Mouse (Mus musculus) erythroblast, embryonic 14.5 days (primary cell): ENCODE measurements at regions not wholly inside any gene's neighbourhood (a gene's known extent, or its start where the extent isn't known, plus 50 kb on each side); places are given as distances from the start of the nearest gene placed in this dataset.

Experiments
- GATA1 ChIP-seq: IDR thresholded peaks from 2 replicates; pipeline ENCODE4 v1.6.1; 2012; ENCODE audit warnings: low read length, inconsistent platforms, mixed read lengths
- TAL1 ChIP-seq: IDR thresholded peaks from 3 replicates; pipeline ENCODE4 v1.6.1; 2012; ENCODE audit warnings: low read length, inconsistent platforms, mixed read lengths

DNA sequence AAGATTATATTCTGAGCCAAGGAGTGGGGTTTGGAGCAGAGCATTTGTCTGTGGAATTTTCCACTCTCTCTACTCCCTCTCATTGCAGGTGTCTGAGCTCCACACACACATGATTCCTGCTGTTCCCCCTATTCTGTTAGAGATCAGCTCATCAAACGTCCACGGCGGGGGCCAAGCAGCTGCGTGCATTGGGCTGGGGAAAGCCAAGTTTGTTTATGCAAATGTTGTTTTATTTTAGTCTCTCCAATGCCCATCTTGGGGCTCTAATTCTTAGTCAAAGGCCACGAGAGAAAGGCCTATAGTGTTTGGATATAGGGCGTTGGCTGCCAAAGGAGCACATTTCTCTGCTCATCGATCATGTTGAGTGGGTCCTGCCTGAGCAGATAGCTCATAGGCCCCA, 234.6 kb downstream of the Eipr1 start:
- TF ChIP-seq GATA1, result no peak
- TF ChIP-seq TAL1, result no peak
